12 mouse cellular contexts compared by ENCODE assay signal in the genomic region with DNA sequence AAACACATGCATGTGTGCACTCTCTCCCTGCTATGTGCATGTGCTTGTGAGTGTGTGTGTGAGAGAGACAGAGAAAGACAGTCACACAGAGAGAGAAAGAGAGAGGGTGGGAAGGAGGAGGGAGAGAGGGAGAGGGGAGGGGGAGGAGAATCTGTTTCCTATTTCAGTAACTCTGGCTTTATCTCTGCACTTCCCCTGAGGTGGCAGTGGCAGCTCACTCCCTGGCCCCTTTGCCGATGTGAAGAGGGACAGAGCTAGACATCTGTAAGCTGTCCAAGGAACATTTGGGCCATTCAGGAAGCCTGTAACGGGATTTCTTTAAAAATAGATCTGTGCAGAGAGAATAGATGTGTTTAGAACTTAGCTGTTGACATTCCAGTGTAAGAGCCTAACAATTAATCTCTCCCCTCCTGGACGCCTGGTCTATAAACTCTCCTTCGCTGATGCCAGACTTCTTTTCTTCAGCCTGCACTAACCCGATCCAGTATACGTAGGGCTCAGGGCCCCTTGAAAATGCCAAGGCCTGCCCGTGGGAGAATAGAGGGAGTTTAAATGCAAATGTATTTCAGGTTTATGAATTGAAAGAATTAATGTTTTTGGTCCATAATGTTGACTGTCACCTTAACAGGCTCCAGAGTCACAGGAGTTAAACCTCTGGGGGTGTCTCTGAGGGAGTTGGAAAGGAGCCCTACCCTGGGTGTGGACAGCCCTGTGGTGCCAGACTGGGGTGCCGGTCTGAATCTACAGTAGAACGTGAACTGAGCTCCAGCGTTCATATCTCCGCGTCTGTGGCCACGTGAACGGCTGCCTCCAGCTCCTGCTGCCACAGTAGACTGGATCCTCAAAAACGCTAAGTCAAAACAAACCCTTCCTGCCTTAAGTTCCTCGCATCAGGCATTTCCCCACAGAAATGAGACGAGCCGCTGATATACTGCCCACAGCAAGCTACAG.
DNase-seq lines count a peak whose midpoint lies in the region; ATAC-seq lines count a peak whose summit lies in the region.
"Had no signal": no experiment of that assay in that cellular context is flagged by ENCODE, and none has a peak within 500 bp of the region (broad histone marks: within the 10 kb centered on the region; RNA-seq: fewer than 3 reads in every experiment).

No protein-coding gene starts in this region.

- no peak overlapping the region for H3K27ac ChIP-seq in kidney, embryonic 16.5 days (ENCODE audit: low read length)
- H3K27ac ChIP-seq in embryonic facial prominence, embryonic 14.5 days (replicated peaks; ENCODE audit: low read depth, low read length): no peak overlapping the region
- H3K27ac ChIP-seq: limb, embryonic 15.5 days had no signal

- H3K4me1 ChIP-seq in kidney, embryonic 16.5 days (ENCODE audit: insufficient read depth, low read length): peaks cover 14% of the 10 kb centered on the region
- H3K4me1 ChIP-seq in embryonic facial prominence, embryonic 14.5 days (ENCODE audit: control insufficient read depth, insufficient read depth, low read length): peaks cover 6% of the 10 kb centered on the region

- ATAC-seq in kidney, embryonic 16.5 days (ENCODE audit: low FRiP score, low TSS enrichment): no peak
- ATAC-seq in embryonic facial prominence, embryonic 14.5 days (ENCODE audit: low read depth): 0 out of 2 replicates have a peak, but pooled peaks have one; percentile 35

- H3K27me3 ChIP-seq in kidney, embryonic 16.5 days (ENCODE audit: insufficient read depth, low read length): no peaks in the 10 kb centered on the region
- H3K27me3 ChIP-seq in embryonic facial prominence, embryonic 14.5 days (replicated peaks; ENCODE audit: control insufficient read depth, insufficient read depth, low read length): no peaks in the 10 kb centered on the region
- H3K27me3 ChIP-seq: limb, embryonic 15.5 days had no signal

- DNase-seq in kidney, postnatal 25 days: no peak
- peak; percentile 49 for DNase-seq in embryo, embryonic 10 days (ENCODE audit: low spot score)
- no peak for DNase-seq in embryonic facial prominence, embryonic 14.5 days (ENCODE audit: low spot score)
- peak; percentile 50 for DNase-seq in heart, postnatal 4 days
- DNase-seq in testis, postnatal 14 days (ENCODE audit: low spot score): no peak
- DNase-seq in right cerebral cortex, postnatal 14 days: no peak
- DNase-seq in testis, postnatal 10 days (ENCODE audit: low spot score): no peak
- DNase-seq: adrenal gland, postnatal 25 days; cerebellum, postnatal 25 days; thymus, postnatal 4 days had no signal

- H3K9ac ChIP-seq in kidney, embryonic 16.5 days (replicated peaks; ENCODE audit: low read length): no peak overlapping the region
- peak overlapping the region; percentile 28; the same call in 1 of the 2 replicates for H3K9ac ChIP-seq in embryonic facial prominence, embryonic 14.5 days (ENCODE audit: low read depth, low read length)
- H3K9ac ChIP-seq: limb, embryonic 15.5 days had no signal

- no peaks in the 10 kb centered on the region for H3K36me3 ChIP-seq in kidney, embryonic 16.5 days (ENCODE audit: insufficient read depth, low read length)
- H3K36me3 ChIP-seq in embryonic facial prominence, embryonic 14.5 days (ENCODE audit: control insufficient read depth, insufficient read depth, low read length): no peaks in the 10 kb centered on the region
- H3K36me3 ChIP-seq: limb, embryonic 15.5 days had no signal

- H3K4me2 ChIP-seq in kidney, embryonic 16.5 days (replicated peaks; ENCODE audit: low read depth, low read length): peak overlapping the region; percentile 37
- H3K4me2 ChIP-seq in embryonic facial prominence, embryonic 14.5 days (ENCODE audit: low read depth, low read length): peak overlapping the region; percentile 40
- H3K4me2 ChIP-seq: limb, embryonic 15.5 days had no signal

- H3K9me3 ChIP-seq in kidney, embryonic 16.5 days (ENCODE audit: low read length): no peaks in the 10 kb centered on the region
- no peaks in the 10 kb centered on the region for H3K9me3 ChIP-seq in embryonic facial prominence, embryonic 14.5 days (ENCODE audit: control insufficient read depth, low read length)
- H3K9me3 ChIP-seq: limb, embryonic 15.5 days had no signal

- no peak overlapping the region for H3K4me3 ChIP-seq in kidney, embryonic 16.5 days (ENCODE audit: low read length)
- no peak overlapping the region for H3K4me3 ChIP-seq in embryonic facial prominence, embryonic 14.5 days (ENCODE audit: low read depth, low read length)
- H3K4me3 ChIP-seq: limb, embryonic 15.5 days had no signal

- WGBS in kidney, embryonic 16.5 days: 28% methylated on average over 18 of the region's 18 CpGs
- 27% methylated on average over 18 of the region's 18 CpGs for WGBS in embryonic facial prominence, embryonic 14.5 days

Comparison
In these comparisons a context has a peak if more than half of its experiments do, and no peak if none do; other contexts are left out.
1. DNase-seq: peak in embryo, embryonic 10 days (single experiment) and heart, postnatal 4 days (single experiment); none in kidney, postnatal 25 days (0 of 2), embryonic facial prominence, embryonic 14.5 days (single experiment), testis, postnatal 14 days (single experiment), right cerebral cortex, postnatal 14 days (single experiment) and testis, postnatal 10 days (single experiment).